Mouse (Mus musculus) layer of hippocampus, postnatal 25 days (tissue): Measurements from ENCODE around the gene Tmem17. TPM values are rescaled to one million over a fixed set of nuclear protein-coding genes. Genes with fewer than 3 reads are reported as not detected.

ENCODE experiments used
- DNase-seq, 2 experiments: peaks; one replicate each; pipeline ENCODE4 v3.0.0; 2022; ENCODE audit warnings: mixed read lengths in 2 of 2, low spot score in 1 of 2; ENCODE audit errors: extremely low spot score in 1 of 2
- total RNA-seq, 2 experiments: library from RNA; stranded (reverse); gene quantifications; 2 replicates each; pipeline ENCODE4 v1.2.3; 2021

Gene Tmem17
- 1 to 10 TPM; 5.5 to 6.1 TPM for total RNA-seq

DNA sequence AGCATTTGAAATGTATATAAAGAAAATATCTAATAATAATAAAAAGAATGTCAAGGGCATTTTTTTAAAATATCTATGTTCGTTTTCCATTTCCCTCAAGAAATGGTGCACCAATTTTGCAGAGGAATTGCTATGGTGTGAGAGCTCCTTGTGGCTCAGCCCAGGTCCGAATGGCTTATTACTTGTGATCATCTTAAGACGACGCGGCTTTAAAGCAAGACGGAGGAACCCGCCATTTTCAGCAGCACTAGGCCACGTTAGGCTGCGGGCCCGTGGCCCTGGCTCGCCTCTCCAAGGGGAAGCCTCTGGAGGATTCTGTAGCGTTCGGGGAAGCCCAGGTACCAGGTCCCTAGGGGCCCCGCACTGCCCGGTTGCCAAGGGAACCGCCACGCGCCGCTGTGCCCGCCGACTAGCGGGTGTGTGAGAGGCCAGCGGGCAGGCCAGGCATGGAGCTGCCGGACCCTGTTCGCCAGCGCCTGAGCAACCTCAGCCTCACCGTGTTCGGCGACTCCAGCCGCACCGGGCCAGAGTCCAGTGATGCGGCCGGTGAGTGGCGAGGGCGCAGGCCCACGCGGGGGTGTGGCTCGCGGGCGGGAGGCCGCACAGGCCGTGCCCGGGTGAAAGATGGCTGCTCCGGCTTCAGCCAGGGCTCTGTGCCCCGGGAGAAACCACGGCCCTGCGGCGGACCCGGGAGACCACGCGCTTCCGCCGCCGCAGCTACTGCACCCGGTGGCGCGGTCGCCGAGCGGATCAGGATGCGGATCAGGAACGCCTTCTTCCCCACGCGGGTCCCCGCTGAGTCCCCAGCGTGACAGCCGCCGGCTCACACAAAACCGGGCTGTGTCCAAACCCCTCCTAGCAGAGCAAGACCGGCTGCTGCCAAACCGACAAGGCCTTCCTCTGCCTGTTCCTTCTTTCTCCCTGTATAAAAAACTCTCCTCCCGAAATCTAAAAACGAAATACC lies at the start of gene Tmem17:
Gene Tmem17, plus strand, starts transcription at position 51 of the 964 bp plus-strand sequence.
- DNase-seq: peak; percentile 84 to 87

GRCm38 (mm10) chr11:22479836-22480619 lies 31.9 kb upstream of the Tmem17 start:
- DNase-seq: no peak

DNA sequence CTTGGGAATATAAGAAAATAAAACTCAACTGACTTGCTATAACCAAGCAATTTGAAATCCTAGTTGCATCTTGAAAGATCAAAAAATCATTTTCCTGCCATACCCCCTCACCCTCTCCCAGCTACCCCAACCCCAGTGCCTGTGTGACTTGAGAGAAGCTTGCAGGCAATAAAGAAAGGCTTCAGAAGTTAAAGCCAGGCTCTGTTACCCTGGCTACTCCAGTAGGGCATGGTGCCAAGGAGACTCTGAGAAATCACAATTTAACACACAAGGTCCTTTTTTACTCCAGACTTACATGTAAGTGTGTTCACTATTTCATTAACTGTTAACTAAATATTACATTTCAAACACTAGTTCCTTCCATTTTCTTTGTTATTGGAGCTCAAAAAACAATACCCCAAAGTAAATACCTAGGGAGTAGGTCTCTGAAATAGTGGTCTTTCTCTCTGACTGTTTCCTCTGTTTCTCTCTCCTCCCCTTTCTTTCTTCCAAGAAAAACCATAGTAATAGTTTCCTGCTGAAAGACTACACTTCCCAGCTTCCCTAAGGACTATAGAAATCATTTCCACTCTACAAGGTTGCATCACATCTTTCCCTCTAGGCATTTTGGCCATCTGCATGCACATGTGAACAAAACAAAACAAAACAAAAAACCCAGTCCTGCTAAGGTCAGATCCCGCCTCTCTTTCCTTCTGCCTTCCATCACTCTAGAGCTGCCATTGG lies 30.1 kb upstream of the Tmem17 start:
- no peak for DNase-seq

GRCm38 (mm10) chr11:22482362-22482760 lies 29.5 kb upstream of the Tmem17 start:
- no peak for DNase-seq

DNA sequence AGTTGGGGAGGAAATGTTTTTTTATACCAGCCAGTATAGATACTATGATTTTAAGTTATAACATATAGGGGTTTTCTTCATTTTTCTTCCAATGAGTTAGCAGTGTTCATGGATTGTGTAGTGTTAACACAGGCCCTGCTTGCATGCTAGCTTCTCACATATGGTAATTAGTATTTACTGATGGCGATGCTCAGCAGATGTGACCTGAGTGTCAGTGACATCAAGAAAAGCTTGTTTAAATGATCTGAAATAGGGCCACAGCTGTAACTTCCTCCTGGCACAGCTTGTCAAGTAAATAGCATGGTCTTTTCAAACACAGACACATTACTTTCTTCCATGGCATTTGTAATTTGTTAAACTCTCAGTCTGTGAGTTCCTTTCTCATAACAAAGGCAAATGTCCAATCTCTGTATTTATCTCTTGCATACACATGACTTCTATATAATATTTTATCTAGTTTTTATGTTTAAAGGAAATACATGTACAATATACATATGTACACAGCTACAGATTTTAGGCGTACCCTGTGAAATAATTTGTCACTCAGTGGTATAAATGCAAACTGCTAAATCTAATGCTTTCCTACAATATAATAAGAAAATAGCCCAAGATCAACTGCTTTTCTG lies 18.1 kb upstream of the Tmem17 start:
- no peak for DNase-seq

DNA sequence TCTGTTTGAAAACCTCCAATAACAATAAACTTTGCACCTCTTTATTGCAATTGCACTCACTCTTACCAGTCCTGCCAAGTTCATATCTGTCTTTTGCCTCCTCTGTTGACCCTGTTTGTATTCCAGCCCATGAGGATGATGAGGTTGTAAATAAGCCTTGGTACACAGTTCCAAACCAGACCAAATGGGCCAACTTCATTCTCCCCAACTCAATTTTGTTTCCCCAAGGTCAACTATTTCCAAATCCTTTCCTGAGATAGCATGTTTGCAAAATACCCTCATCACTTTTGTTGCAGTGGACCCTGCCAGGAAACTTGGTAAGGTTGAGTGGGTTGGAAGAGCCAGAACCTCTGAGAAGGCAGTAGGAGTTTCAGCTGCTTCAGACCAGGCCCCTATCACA lies 16.9 kb upstream of the Tmem17 start:
- DNase-seq: no peak

GRCm38 (mm10) chr11:22499396-22499795 lies 12.5 kb upstream of the Tmem17 start:
- DNase-seq: no peak

DNA sequence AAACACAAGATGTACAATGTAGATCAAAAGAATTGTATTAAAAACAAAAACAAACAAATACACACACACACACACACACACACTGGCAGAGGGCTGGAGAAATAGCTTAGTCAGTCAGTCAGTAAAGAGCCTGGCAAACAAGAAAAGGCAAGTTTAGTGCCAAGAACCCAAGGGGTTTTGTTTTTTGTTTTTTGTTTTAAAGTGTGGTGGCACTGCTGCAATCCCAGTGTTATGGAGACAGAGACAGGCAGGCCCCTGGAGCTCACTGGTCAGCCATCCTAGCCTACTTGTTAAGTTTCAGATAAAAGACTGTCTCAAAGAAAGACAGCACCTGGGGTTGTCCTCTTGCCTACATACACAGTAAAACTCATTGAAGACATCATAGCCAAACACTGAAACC lies 12.0 kb upstream of the Tmem17 start:
- DNase-seq: no peak

DNA sequence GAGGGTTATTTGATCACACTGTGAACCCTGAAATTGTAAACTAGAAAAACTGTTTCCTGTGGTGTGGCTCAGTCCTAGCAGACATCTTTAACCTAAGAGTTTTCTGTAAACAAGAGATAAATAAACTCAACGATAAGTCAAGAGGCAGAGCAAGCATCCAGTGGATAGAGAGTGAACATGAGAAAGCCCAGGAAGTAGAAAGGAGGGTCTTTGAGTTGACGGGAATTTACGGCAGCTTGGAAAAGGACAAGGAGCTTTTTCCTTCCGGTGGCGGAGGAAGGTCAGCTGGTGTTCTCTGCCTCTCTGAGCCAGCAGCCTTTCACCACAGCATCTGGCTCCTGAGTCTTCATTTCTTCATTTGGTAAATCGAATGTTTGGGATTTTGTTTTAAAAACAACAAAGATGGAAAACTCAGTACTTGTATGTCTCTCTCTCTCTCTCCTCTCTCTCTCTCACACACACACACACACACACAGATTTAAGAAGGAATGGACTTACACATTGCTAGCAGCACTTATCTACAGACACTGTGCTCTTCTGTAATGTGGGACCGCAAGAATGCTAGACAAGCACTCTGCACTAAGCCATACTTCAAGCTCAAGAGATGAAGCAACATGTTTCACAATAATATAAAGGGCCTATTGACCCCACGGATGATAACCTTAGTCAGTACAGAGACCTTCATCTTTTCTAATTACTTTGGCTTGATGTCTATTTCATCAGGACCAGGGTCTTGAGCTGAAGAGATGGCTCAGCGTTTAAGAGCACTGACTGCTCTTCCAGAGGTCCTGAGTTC lies 10.9 kb upstream of the Tmem17 start:
- no peak for DNase-seq

GRCm38 (mm10) chr11:22513075-22513474 lies 1.2 kb downstream of the Tmem17 start:
- no peak for DNase-seq

GRCm38 (mm10) chr11:22515061-22515460 lies 3.2 kb downstream of the Tmem17 start:
- DNase-seq: no peak

- DNase-seq: no peak
Observed at GRCm38 (mm10) chr11:22518445-22518844, 6.6 kb downstream of the Tmem17 start.

DNA sequence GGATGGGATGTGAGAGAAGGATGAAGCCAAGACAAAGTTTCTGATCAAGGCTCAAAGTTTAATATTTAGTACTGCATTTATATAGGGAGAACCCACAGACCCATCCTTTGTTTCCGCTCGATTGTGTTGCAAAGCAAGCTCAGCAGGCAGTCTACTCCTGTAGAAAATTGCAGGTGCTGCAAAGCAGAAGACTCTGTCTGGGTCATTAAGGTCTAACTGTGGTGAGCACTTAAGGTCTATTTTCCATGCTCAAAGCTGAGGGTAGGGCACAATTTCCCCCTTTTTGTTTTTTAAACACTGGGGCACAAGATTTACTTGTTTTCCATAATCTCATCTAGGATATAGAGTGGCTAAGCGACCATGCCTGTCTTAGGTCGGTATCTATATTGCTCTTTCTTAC lies 8.4 kb downstream of the Tmem17 start:
- no peak for DNase-seq

DNA sequence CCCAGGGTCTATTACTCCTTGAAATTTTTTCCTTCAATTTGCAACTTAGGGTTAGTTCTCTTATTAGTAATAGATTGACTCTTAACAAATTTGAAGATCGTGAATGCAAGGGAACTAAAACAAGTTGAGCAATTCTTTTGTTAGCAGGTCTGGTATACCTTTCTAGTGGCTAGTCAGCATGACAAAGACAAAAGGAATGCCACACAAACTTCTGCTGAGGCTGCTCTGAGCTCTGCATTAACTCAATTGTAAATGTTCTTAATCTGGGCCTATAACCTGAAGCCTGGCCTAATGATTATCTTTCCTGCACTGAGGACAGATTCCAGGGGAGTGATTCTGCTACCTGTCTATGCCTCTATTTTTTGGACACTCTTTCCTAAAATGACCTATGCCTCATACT lies 12.7 kb downstream of the Tmem17 start:
- no peak for DNase-seq

- no peak for DNase-seq
Observed at GRCm38 (mm10) chr11:22540600-22540999, 28.7 kb downstream of the Tmem17 start.

DNA sequence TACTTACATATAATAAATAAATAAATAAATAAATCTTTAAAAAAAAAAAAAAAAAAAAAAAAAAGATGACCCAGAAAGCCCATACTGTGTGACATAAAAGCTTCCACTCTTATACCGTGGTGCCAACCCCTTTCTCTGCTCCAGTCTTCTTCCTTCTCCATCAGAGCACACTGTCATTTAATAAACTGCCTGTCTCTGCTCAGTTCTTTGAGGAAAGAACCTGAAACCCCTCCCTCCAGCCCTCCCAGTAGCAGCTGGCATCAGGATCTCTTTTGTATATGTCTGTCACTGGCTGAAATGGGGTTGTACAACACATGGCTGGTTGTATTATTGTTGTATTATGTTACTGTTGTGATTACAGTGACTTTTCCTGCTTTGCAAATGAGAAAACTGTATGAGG lies 48.2 kb downstream of the Tmem17 start:
- DNase-seq: no peak

DNA sequence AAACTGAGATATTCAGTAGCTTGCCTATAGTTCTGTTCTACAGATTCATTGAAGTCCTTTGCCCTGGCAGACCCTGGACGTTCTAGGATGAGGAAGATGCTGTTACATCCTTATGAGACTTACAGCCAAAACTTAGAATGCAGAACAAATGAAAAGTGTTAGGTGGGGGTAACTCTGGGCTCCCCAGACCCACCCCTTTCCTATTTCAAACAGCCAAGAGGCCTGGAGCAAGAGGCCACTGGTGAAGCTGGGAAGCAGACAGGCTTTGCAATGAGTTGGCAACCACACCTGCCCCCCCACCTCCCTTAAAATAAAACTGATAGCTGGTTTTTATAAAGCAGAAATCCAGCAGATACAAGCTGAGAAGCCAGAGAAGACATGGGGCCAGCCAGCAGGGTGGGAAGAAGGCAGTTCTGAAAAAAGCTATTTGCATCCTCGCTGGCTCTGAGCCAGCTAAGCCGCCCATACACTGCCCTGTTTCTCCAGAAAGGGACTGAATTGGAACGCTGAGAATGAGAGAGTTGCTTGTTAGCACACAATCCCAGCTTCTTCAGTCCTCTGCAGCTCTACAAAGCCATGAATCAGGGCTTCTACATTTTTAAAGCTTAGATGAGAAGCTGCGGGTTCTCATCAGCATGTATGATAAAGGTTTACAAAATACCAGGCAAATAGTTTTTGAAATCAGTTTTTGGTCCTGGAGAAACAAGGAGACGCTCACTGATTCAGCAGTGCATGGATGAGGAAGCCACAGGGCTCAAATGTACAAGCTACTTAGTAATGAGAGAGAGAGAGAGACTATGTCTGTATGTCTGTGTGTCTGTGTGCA lies 48.8 kb downstream of the Tmem17 start:
- DNase-seq: peak; percentile 59 to 69

GRCm38 (mm10) chr11:22561329-22561592 lies 49.4 kb downstream of the Tmem17 start:
- DNase-seq: no peak

- DNase-seq: no peak
Observed at GRCm38 (mm10) chr11:22563706-22564105, 51.8 kb downstream of the Tmem17 start.
